Mouse (Mus musculus) cortical plate, adult 2 months (tissue): ENCODE data around the gene Gpr171. TPM values are rescaled to one million over a fixed set of nuclear protein-coding genes. Genes with fewer than 3 reads are reported as not detected.
"Not testable (repeated sequence)": the region's sequence is repeated elsewhere in the genome, so short reads cannot be mapped to it uniquely, and the experiment has no call there.

Experiments
- H3K27ac ChIP-seq: fragments of 200-500 bp; 2 replicates; pipeline ENCODE4 v1.5.1; 2012; ENCODE audit warnings: low read length, control low read depth, inconsistent platforms; ENCODE audit not compliant: insufficient read depth
- H3K4me1 ChIP-seq: fragments of 200-500 bp; 2 replicates; pipeline ENCODE4 v1.6.1; 2011; ENCODE audit warnings: low read length; ENCODE audit not compliant: control insufficient read depth, insufficient read depth
- H3K4me3 ChIP-seq: fragments of 200-500 bp; 2 replicates; pipeline ENCODE4 v1.5.1; 2011; ENCODE audit warnings: mild to moderate bottlenecking, low read length, control low read depth; ENCODE audit not compliant: insufficient read depth
- CTCF ChIP-seq: fragments of 200-500 bp; IDR thresholded peaks from 2 replicates; pipeline ENCODE4 v1.5.1; 2011; ENCODE audit warnings: mild to moderate bottlenecking, control low read depth, low read length; ENCODE audit not compliant: insufficient read depth; ENCODE audit errors: extremely low read depth
- POLR2A ChIP-seq: fragments of 200-500 bp; IDR thresholded peaks from 2 replicates; pipeline ENCODE4 v1.6.1; 2011; ENCODE audit warnings: mild to moderate bottlenecking, low read length, control low read depth; ENCODE audit not compliant: insufficient read depth; ENCODE audit errors: extremely low read depth
- polyA plus RNA-seq: library from polyadenylated mRNA; depleted of rRNA; stranded (reverse); fragments of >200 nt; gene quantifications from 2 replicates; pipeline ENCODE4 v1.2.3, GENCODE M21; 2012

Gpr171 gene
- polyA plus RNA-seq, 1 experiment, result not detected

DNA sequence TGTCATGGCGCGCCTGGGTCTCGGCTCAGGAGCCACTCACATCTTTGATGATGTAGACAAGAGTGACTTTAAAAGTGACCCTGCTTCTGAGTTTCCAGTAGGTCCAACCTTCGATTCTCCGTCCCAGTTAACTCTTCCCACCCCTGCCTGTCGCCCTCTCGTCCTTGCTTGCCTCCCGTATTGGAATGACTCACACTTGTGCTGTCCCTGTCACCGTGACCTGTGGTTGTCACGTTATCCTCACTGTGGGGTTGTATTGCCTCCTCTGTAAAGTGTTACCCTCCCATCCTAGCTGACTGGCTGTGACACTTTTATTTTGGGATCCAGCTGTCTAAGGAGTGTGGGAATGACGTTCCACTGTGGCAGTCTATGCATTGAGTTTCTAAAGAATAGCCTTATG, 8.9 kb downstream of the Gpr171 start:
- Histone ChIP-seq H3K4me3 (no peak overlapping the region), H3K27ac (no peak overlapping the region), H3K4me1 (no peaks in the 10 kb centered on the region)
- TF ChIP-seq POLR2A (no peak), CTCF (no peak)

- H3K4me1 ChIP-seq, result no peaks in the 10 kb centered on the region
- TF ChIP-seq CTCF (no peak), POLR2A (no peak)
- no peak overlapping the region for H3K4me3 ChIP-seq
- H3K27ac ChIP-seq, result no peak overlapping the region
These were observed 20.7 kb downstream of the Gpr171 start for GRCm38 (mm10) chr3:59080919-59081318.

DNA sequence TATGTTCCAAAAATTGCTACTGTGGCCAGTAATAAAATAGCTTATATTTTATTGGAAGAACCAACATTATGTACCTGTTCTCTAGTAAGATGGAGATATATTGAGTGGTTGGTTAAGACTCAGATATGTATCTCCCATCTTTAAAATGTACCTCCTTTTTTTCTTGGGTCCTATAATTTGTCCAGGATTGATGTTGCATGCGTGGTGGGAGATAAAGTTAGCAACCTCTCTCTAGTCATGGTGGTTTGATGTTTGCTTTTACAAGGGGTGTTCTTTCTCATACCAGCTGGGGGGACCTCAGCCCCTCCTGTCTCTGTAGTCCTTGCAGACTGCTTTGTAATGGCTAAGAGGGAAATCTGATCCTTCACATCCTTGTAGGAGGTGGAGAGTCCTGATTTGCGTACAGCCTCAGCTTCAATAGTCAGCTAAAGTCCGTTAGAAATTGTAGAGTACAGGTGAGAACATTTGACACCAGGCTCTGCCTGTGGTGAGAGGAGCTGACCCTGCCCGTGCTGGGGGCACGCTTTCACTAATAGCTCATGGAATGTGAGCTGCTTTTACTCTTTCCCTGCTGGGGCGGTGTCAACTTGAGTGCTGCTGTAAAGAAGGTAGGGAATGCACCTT, 21.2 kb downstream of the Gpr171 start:
- H3K27ac ChIP-seq, result no peak overlapping the region
- no peak overlapping the region for H3K4me3 ChIP-seq
- no peak for TF ChIP-seq CTCF
- no peak for TF ChIP-seq POLR2A
- no peaks in the 10 kb centered on the region for H3K4me1 ChIP-seq

- H3K4me1 ChIP-seq, result no peaks in the 10 kb centered on the region
- TF ChIP-seq POLR2A, result no peak
- peak; percentile 70 for TF ChIP-seq CTCF
- no peak overlapping the region for H3K4me3 ChIP-seq
- no peak overlapping the region for H3K27ac ChIP-seq
These were observed 22.3 kb downstream of the Gpr171 start for GRCm38 (mm10) chr3:59079327-59079726.

DNA sequence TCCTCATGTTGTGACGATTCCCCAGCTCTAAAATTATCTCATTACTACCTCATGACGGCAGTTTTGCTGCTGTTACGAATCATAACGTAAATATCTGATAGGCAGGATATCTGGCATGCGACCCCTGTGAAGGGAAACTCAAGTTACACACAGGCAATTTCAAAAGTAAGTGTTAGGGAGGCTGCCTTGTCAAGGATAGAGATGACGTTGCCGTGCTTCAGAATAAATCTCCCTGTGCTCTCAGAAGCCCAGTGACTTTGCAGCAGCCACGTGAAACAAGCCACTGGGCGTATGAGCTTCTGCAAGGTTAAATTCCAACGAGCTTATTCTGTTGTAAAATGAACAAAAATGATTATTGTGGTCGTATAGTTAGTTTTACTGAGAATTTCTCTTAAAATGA, 23.0 kb downstream of the Gpr171 start:
- H3K27ac ChIP-seq, result no peak overlapping the region
- no peak overlapping the region for H3K4me3 ChIP-seq
- no peak for TF ChIP-seq CTCF
- no peak for TF ChIP-seq POLR2A
- H3K4me1 ChIP-seq, result no peaks in the 10 kb centered on the region

DNA sequence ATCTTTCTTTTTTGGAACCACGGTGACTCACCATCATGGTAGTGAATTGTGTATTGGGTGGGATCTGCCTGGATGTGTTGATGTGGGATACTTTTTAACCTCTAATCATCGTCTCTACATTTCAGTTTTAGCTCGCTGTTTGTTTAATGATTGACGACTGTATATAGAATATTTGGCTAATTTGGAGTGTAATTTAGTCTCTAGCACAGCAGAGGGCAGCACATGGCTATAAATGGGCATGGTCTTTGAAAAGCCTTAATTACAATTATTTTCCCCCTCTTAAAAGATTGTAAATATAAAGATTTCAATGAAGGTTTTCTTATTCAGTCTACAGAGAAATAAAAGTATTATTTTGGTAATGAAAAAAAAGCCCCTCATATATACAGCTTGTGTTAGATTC, 24.3 kb downstream of the Gpr171 start:
- no peak overlapping the region for H3K27ac ChIP-seq
- H3K4me1 ChIP-seq, result no peaks in the 10 kb centered on the region
- TF ChIP-seq CTCF, result no peak
- no peak for TF ChIP-seq POLR2A
- H3K4me3 ChIP-seq, result no peak overlapping the region

GRCm38 (mm10) chr3:59069071-59069470, 32.5 kb downstream of the Gpr171 start:
- H3K4me1 ChIP-seq, H3K4me3 ChIP-seq, H3K27ac ChIP-seq: not testable (repeated sequence)

DNA sequence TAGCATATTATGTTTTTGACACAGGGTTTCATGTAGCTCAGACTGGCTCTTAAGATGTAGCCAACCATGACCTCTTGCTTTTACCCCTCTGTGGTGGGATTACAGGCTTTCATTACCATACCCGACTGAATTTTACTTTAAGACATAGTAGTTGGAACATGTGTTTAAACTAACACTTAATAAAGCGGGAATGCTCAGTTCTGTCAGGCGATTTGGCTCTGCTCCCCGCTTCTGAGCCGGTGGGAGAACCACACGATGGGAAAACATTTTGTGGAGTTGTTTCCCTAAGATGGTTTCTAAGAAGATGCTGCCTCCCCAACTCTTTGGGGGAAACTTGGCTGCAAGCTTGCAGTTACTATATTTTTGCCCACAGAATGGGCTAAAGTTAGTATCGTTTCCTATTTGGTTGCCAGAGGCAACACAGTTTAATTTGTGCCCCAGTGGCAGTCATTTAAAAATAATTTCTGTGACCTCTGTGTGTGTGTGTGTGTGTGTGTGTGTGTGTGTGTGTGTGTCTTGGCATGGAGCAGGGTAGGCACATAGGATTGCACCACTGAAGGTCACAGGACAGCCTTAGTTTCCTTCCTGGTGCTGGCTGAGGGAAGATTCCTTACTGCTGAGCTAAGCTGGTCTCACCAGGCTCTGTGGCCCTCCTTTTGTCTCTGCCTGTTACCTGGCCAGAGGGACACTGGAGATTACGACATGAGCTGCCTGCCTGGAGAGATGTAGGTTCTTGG, 34.9 kb downstream of the Gpr171 start:
- TF ChIP-seq POLR2A (no peak), CTCF (no peak)
- Histone ChIP-seq H3K4me3 (no peak overlapping the region), H3K4me1 (peaks cover 10% of the 10 kb centered on the region), H3K27ac (no peak overlapping the region)

GRCm38 (mm10) chr3:59065937-59066336, 35.7 kb downstream of the Gpr171 start:
- Histone ChIP-seq H3K4me3 (no peak overlapping the region), H3K4me1 (peaks cover 10% of the 10 kb centered on the region), H3K27ac (no peak overlapping the region)
- no peak for TF ChIP-seq POLR2A
- no peak for TF ChIP-seq CTCF

- no peak overlapping the region for H3K4me3 ChIP-seq
- peaks cover 10% of the 10 kb centered on the region for H3K4me1 ChIP-seq
- no peak overlapping the region for H3K27ac ChIP-seq
- TF ChIP-seq CTCF, result no peak
- TF ChIP-seq POLR2A, result no peak
These were observed 38.2 kb downstream of the Gpr171 start for GRCm38 (mm10) chr3:59063431-59063830.

DNA sequence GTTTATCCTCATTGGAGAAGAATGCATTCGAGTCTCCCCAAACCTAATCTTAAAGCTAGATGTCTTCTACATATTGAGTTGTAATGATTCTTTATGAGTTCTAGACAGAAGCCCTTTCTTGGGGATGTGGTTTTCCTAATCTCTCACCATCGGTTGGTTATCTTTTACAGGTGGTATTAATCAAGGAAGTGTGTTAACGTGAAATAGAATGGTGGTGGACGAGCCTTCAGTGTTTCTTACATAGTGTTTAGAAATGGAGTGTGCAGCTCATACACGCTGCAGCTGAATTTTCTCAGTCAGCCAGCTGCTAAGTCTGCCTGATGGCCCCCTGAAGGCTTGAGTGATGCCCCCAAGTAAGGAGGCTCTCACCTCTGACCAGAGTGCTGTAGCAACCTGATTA, 39.5 kb downstream of the Gpr171 start:
- Histone ChIP-seq H3K4me3 (no peak overlapping the region), H3K4me1 (peaks cover 9% of the 10 kb centered on the region), H3K27ac (no peak overlapping the region)
- TF ChIP-seq CTCF, result no peak
- TF ChIP-seq POLR2A, result no peak
